16 mouse cellular contexts compared by ENCODE assay signal in genomic region chr13:109662099-109662498, GRCm38 (mm10).
A peak's percentile ranks its signal among the peaks of the same experiment; 100 is the strongest.
DNase-seq lines count a peak whose midpoint lies in the region; ATAC-seq lines count a peak whose summit lies in the region.
"Had no signal": no experiment of that assay in that cellular context is flagged by ENCODE, and none has a peak within 500 bp of the region (broad histone marks: within the 10 kb centered on the region; RNA-seq: fewer than 3 reads in every experiment).

No protein-coding gene starts in this region.

- peak overlapping the region; percentile 60 for H3K27ac ChIP-seq in liver, embryonic 12.5 days
- peak overlapping the region; percentile 78 for H3K27ac ChIP-seq in kidney, embryonic 16.5 days (ENCODE audit: low read length)
- peak overlapping the region; percentile 58 for H3K27ac ChIP-seq in limb, embryonic 13.5 days
- H3K27ac ChIP-seq: embryonic facial prominence, embryonic 13.5 days; forebrain, embryonic 10.5 days; hindbrain, embryonic 10.5 days; intestine, embryonic 15.5 days; neural tube, embryonic 15.5 days; stomach, embryonic 15.5 days had no signal

- H3K9me3 ChIP-seq in liver, embryonic 12.5 days (replicated peaks), result no peaks in the 10 kb centered on the region
- no peaks in the 10 kb centered on the region for H3K9me3 ChIP-seq in kidney, embryonic 16.5 days (ENCODE audit: low read length)
- no peaks in the 10 kb centered on the region for H3K9me3 ChIP-seq in limb, embryonic 13.5 days
- H3K9me3 ChIP-seq: embryonic facial prominence, embryonic 13.5 days; forebrain, embryonic 10.5 days; hindbrain, embryonic 10.5 days; intestine, embryonic 15.5 days; neural tube, embryonic 15.5 days; stomach, embryonic 15.5 days had no signal

- H3K4me3 ChIP-seq in liver, embryonic 12.5 days, result no peak overlapping the region
- no peak overlapping the region for H3K4me3 ChIP-seq in kidney, embryonic 16.5 days (ENCODE audit: low read length)
- H3K4me3 ChIP-seq in limb, embryonic 13.5 days, result no peak overlapping the region
- H3K4me3 ChIP-seq: embryonic facial prominence, embryonic 13.5 days; forebrain, embryonic 10.5 days; hindbrain, embryonic 10.5 days; intestine, embryonic 15.5 days; neural tube, embryonic 15.5 days; stomach, embryonic 15.5 days had no signal

- WGBS in liver, embryonic 12.5 days (ENCODE audit: insufficient replicate concordance), result 64% methylated on average over 5 of the region's 5 CpGs
- WGBS in kidney, embryonic 16.5 days, result 19% methylated on average over 5 of the region's 5 CpGs
- WGBS in limb, embryonic 13.5 days, result 45% methylated on average over 5 of the region's 5 CpGs

- H3K4me2 ChIP-seq in liver, embryonic 12.5 days, result no peak overlapping the region
- H3K4me2 ChIP-seq in kidney, embryonic 16.5 days (replicated peaks; ENCODE audit: low read depth, low read length), result peak overlapping the region; percentile 2; the same call in 1 of the 2 replicates
- no peak overlapping the region; the same call in 1 of the 2 replicates for H3K4me2 ChIP-seq in limb, embryonic 13.5 days (replicated peaks)
- H3K4me2 ChIP-seq: embryonic facial prominence, embryonic 13.5 days; heart, embryonic 11.5 days; intestine, embryonic 15.5 days; neural tube, embryonic 15.5 days; stomach, embryonic 15.5 days had no signal

- H3K9ac ChIP-seq in liver, embryonic 12.5 days, result 0 out of 2 replicates have a peak overlapping the region, but pooled peaks have one; percentile 22
- H3K9ac ChIP-seq in kidney, embryonic 16.5 days (replicated peaks; ENCODE audit: low read length), result no peak overlapping the region
- no peak overlapping the region for H3K9ac ChIP-seq in limb, embryonic 13.5 days
- H3K9ac ChIP-seq: embryonic facial prominence, embryonic 13.5 days; intestine, embryonic 15.5 days; neural tube, embryonic 15.5 days; stomach, embryonic 15.5 days had no signal

- peaks cover 57% of the 10 kb centered on the region for H3K4me1 ChIP-seq in liver, embryonic 12.5 days
- H3K4me1 ChIP-seq in kidney, embryonic 16.5 days (ENCODE audit: insufficient read depth, low read length), result peaks cover 18% of the 10 kb centered on the region
- H3K4me1 ChIP-seq in limb, embryonic 13.5 days, result peaks cover 24% of the 10 kb centered on the region
- H3K4me1 ChIP-seq: stomach, embryonic 15.5 days had no signal

- DNase-seq in liver, result no peak
- DNase-seq in right cerebral cortex, adult 18-20 months, result no peak
- no peak for DNase-seq in lung, postnatal 10 days
- no peak for DNase-seq in embryo, embryonic 11 days
- DNase-seq: gastrocnemius, postnatal 25 days; spleen, adult 18-20 months had no signal

- H3K27me3 ChIP-seq in liver, embryonic 12.5 days (replicated peaks), result no peaks in the 10 kb centered on the region
- no peaks in the 10 kb centered on the region for H3K27me3 ChIP-seq in kidney, embryonic 16.5 days (ENCODE audit: insufficient read depth, low read length)
- no peaks in the 10 kb centered on the region for H3K27me3 ChIP-seq in limb, embryonic 13.5 days
- H3K27me3 ChIP-seq: intestine, embryonic 15.5 days; neural tube, embryonic 15.5 days; stomach, embryonic 15.5 days had no signal

- no peak for ATAC-seq in liver, embryonic 12.5 days
- ATAC-seq in kidney, embryonic 16.5 days (ENCODE audit: low FRiP score, low TSS enrichment), result peak; percentile 88
- ATAC-seq in limb, embryonic 13.5 days (ENCODE audit: low FRiP score, low read depth), result no peak
- ATAC-seq: intestine, embryonic 15.5 days had no signal

- no peaks in the 10 kb centered on the region for H3K36me3 ChIP-seq in liver, embryonic 12.5 days
- H3K36me3 ChIP-seq in kidney, embryonic 16.5 days (ENCODE audit: insufficient read depth, low read length), result no peaks in the 10 kb centered on the region
- no peaks in the 10 kb centered on the region for H3K36me3 ChIP-seq in limb, embryonic 13.5 days
- H3K36me3 ChIP-seq: embryonic facial prominence, embryonic 13.5 days; forebrain, embryonic 10.5 days; hindbrain, embryonic 10.5 days; intestine, embryonic 15.5 days; neural tube, embryonic 15.5 days; stomach, embryonic 15.5 days had no signal
